Mouse (Mus musculus): ENCODE results near the gene Ccdc65.
A peak's percentile ranks its signal among the peaks of the same experiment; 100 is the strongest.
"Not testable (repeated sequence)": the region's sequence is repeated elsewhere in the genome, so short reads cannot be mapped to it uniquely, and the experiment has no call there.

Gene Ccdc65

GRCm38 (mm10) chr15:98740219-98740618 lies 32.2 kb downstream of the Ccdc65 start:
- no peak for DNase-seq

GRCm38 (mm10) chr15:98742766-98743428 lies 34.9 kb downstream of the Ccdc65 start:
- DNase-seq, result no peak

- DNase-seq, result not testable (repeated sequence)
Measured at GRCm38 (mm10) chr15:98743863-98744262, 35.9 kb downstream of the Ccdc65 start.

GRCm38 (mm10) chr15:98746344-98746965 lies 38.4 kb downstream of the Ccdc65 start:
- DNase-seq, result no peak

- DNase-seq, result no peak
Measured at GRCm38 (mm10) chr15:98747296-98747695, 39.3 kb downstream of the Ccdc65 start.

- no peak for DNase-seq
Measured at GRCm38 (mm10) chr15:98749093-98749492, 41.1 kb downstream of the Ccdc65 start.

- no peak for DNase-seq
Measured at GRCm38 (mm10) chr15:98753021-98753423, 45.0 kb downstream of the Ccdc65 start.

GRCm38 (mm10) chr15:98754125-98754524 lies 46.1 kb downstream of the Ccdc65 start:
- no peak for DNase-seq

- peak; percentile 77 to 93 for DNase-seq
Measured at GRCm38 (mm10) chr15:98762201-98762621, 54.2 kb downstream of the Ccdc65 start.

GRCm38 (mm10) chr15:98762670-98763529 lies 54.9 kb downstream of the Ccdc65 start, which contains the start of gene Arf3:
Gene Arf3, minus strand, starts transcription at chr15:98763214.
- peak; percentile 97 to 98 for DNase-seq

- no peak for DNase-seq
Measured at GRCm38 (mm10) chr15:98765929-98766328, 57.9 kb downstream of the Ccdc65 start.

GRCm38 (mm10) chr15:98768259-98768658 lies 60.3 kb downstream of the Ccdc65 start:
- no peak for DNase-seq

GRCm38 (mm10) chr15:98771813-98772425 lies 63.9 kb downstream of the Ccdc65 start:
- DNase-seq, result no peak

GRCm38 (mm10) chr15:98772511-98773211 lies 64.7 kb downstream of the Ccdc65 start:
- no peak for DNase-seq
